Mouse (Mus musculus): Measurements from ENCODE around the gene Epas1. TPM values are rescaled to one million over a fixed set of nuclear protein-coding genes. Genes with fewer than 3 reads are reported as not detected.

Gene Epas1
- polyA plus RNA-seq, 2 experiments = 3.0 to 3.4 TPM

- no peaks in the 10 kb centered on the region for H3K27me3 ChIP-seq (ENCODE audit: control insufficient read depth, insufficient read depth, low read length)
- WGBS (ENCODE audit: insufficient replicate concordance) = 48% methylated on average over 5 of the region's 5 CpGs
- TF ChIP-seq CTCF (IDR thresholded peaks at IDR 0.05; ENCODE audit: low read depth) (peak; percentile 45), EP300 (IDR thresholded peaks at IDR 0.05; ENCODE audit: low read depth) (no peak)
Observed at GRCm38 (mm10) chr17:86803653-86804052, 50.2 kb downstream of the Epas1 start.

GRCm38 (mm10) chr17:86812029-86812428 lies 58.5 kb downstream of the Epas1 start:
- Histone ChIP-seq H3K9me3 (ENCODE audit: control insufficient read depth, low read length) (no peaks in the 10 kb centered on the region), H3K27me3 (ENCODE audit: control insufficient read depth, insufficient read depth, low read length) (no peaks in the 10 kb centered on the region), H3K9ac (replicated peaks) (no peak overlapping the region), H3K27ac (no peak overlapping the region), H3K4me3 (ENCODE audit: insufficient read depth in 1 of 2, low read depth in 2 of 2, low read length in 2 of 2) (no peak overlapping the region), H3K4me2 (ENCODE audit: low read depth) (no peak overlapping the region), H3K4me1 (replicated peaks; ENCODE audit: control insufficient read depth in 2 of 2, insufficient read depth in 2 of 2, low read length in 1 of 2) (peaks cover 0 to 2% of the 10 kb centered on the region in 2 experiments; a peak in 1 of 4 replicates), H3K36me3 (replicated peaks; ENCODE audit: control insufficient read depth, insufficient read depth, low read depth) (no peaks in the 10 kb centered on the region)
- TF ChIP-seq EP300 (IDR thresholded peaks at IDR 0.05; ENCODE audit: low read depth) (no peak), CTCF (IDR thresholded peaks at IDR 0.05; ENCODE audit: low read depth) (peak; percentile 37)
- WGBS (ENCODE audit: insufficient replicate concordance) = 5% methylated on average over 4 of the region's 4 CpGs
- ATAC-seq (ENCODE audit: insufficient read depth) = no peak
- no peak for DNase-seq (ENCODE audit: low read depth in 3 of 3, low spot score in 3 of 3)

More at GRCm38 (mm10) chr17:86803653-86804052, 50.2 kb downstream of the Epas1 start:
- Histone ChIP-seq H3K36me3 (replicated peaks; ENCODE audit: control insufficient read depth, insufficient read depth, low read depth) (no peaks in the 10 kb centered on the region), H3K9me3 (ENCODE audit: control insufficient read depth, low read length) (no peaks in the 10 kb centered on the region), H3K9ac (replicated peaks) (no peak overlapping the region), H3K4me2 (ENCODE audit: low read depth) (no peak overlapping the region), H3K4me3 (ENCODE audit: insufficient read depth in 1 of 2, low read depth in 2 of 2, low read length in 2 of 2) (no peak overlapping the region), H3K4me1 (replicated peaks; ENCODE audit: control insufficient read depth in 2 of 2, insufficient read depth in 2 of 2, low read length in 1 of 2) (peaks cover 0 to 5% of the 10 kb centered on the region in 2 experiments; a peak in 2 of 4 replicates), H3K27ac (no peak overlapping the region)
- no peak for ATAC-seq (ENCODE audit: insufficient read depth)
- DNase-seq (ENCODE audit: low read depth in 3 of 3, low spot score in 3 of 3) = no peak

- 6% methylated on average over 1 of the region's 1 CpGs for WGBS (ENCODE audit: insufficient replicate concordance)
Observed at GRCm38 (mm10) chr17:86814320-86814719, 60.8 kb downstream of the Epas1 start.

GRCm38 (mm10) chr17:86815016-86815865 lies 61.7 kb downstream of the Epas1 start:
- no peaks in the 10 kb centered on the region for H3K9me3 ChIP-seq (ENCODE audit: control insufficient read depth, low read length)
- DNase-seq (ENCODE audit: low read depth in 3 of 3, low spot score in 3 of 3) (no peak), ATAC-seq (ENCODE audit: insufficient read depth) (no peak)
- TF ChIP-seq EP300 (IDR thresholded peaks at IDR 0.05; ENCODE audit: low read depth) (no peak), CTCF (IDR thresholded peaks at IDR 0.05; ENCODE audit: low read depth) (no peak)
- H3K4me1 ChIP-seq (replicated peaks; ENCODE audit: control insufficient read depth in 2 of 2, insufficient read depth in 2 of 2, low read length in 1 of 2) = peaks cover 0 to 2% of the 10 kb centered on the region in 2 experiments; a peak in 1 of 4 replicates
- no peak overlapping the region for H3K27ac ChIP-seq
- H3K27me3 ChIP-seq (ENCODE audit: control insufficient read depth, insufficient read depth, low read length) = no peaks in the 10 kb centered on the region
- H3K4me2 ChIP-seq (ENCODE audit: low read depth) = no peak overlapping the region
- H3K9ac ChIP-seq (replicated peaks) = no peak overlapping the region
- WGBS (ENCODE audit: insufficient replicate concordance) = 55% methylated on average over 24 of the region's 24 CpGs
- no peak overlapping the region for H3K4me3 ChIP-seq (ENCODE audit: insufficient read depth in 1 of 2, low read depth in 2 of 2, low read length in 2 of 2)
- no peaks in the 10 kb centered on the region for H3K36me3 ChIP-seq (replicated peaks; ENCODE audit: control insufficient read depth, insufficient read depth, low read depth)

More at GRCm38 (mm10) chr17:86814320-86814719, 60.8 kb downstream of the Epas1 start:
- ATAC-seq (ENCODE audit: insufficient read depth) = 0 out of 2 replicates have a peak, but pooled peaks have one; percentile 45
- Histone ChIP-seq H3K27me3 (ENCODE audit: control insufficient read depth, insufficient read depth, low read length) (no peaks in the 10 kb centered on the region), H3K27ac (no peak overlapping the region), H3K9ac (replicated peaks) (no peak overlapping the region), H3K4me1 (replicated peaks; ENCODE audit: control insufficient read depth in 2 of 2, insufficient read depth in 2 of 2, low read length in 1 of 2) (peaks cover 0 to 2% of the 10 kb centered on the region in 2 experiments; a peak in 1 of 4 replicates), H3K4me3 (ENCODE audit: insufficient read depth in 1 of 2, low read depth in 2 of 2, low read length in 2 of 2) (no peak overlapping the region), H3K9me3 (ENCODE audit: control insufficient read depth, low read length) (no peaks in the 10 kb centered on the region), H3K36me3 (replicated peaks; ENCODE audit: control insufficient read depth, insufficient read depth, low read depth) (no peaks in the 10 kb centered on the region), H3K4me2 (ENCODE audit: low read depth) (no peak overlapping the region)
- peak in 1 of 3 experiments; percentile 12 for DNase-seq (ENCODE audit: low read depth in 3 of 3, low spot score in 3 of 3)
- no peak for TF ChIP-seq CTCF (IDR thresholded peaks at IDR 0.05; ENCODE audit: low read depth)
- no peak for TF ChIP-seq EP300 (IDR thresholded peaks at IDR 0.05; ENCODE audit: low read depth)

- no peaks in the 10 kb centered on the region for H3K9me3 ChIP-seq (ENCODE audit: control insufficient read depth, low read length)
- H3K36me3 ChIP-seq (replicated peaks; ENCODE audit: control insufficient read depth, insufficient read depth, low read depth) = no peaks in the 10 kb centered on the region
- no peak overlapping the region for H3K27ac ChIP-seq
- no peak overlapping the region for H3K4me3 ChIP-seq (ENCODE audit: insufficient read depth in 1 of 2, low read depth in 2 of 2, low read length in 2 of 2)
- no peak overlapping the region for H3K9ac ChIP-seq (replicated peaks)
- 62% methylated on average over 8 of the region's 8 CpGs for WGBS (ENCODE audit: insufficient replicate concordance)
- no peaks in the 10 kb centered on the region for H3K27me3 ChIP-seq (ENCODE audit: control insufficient read depth, insufficient read depth, low read length)
- no peaks in the 10 kb centered on the region for H3K4me1 ChIP-seq (replicated peaks; ENCODE audit: control insufficient read depth in 2 of 2, insufficient read depth in 2 of 2, low read length in 1 of 2)
- DNase-seq (ENCODE audit: low read depth in 3 of 3, low spot score in 3 of 3) = no peak
- TF ChIP-seq CTCF (IDR thresholded peaks at IDR 0.05; ENCODE audit: low read depth) (no peak), EP300 (IDR thresholded peaks at IDR 0.05; ENCODE audit: low read depth) (no peak)
- no peak overlapping the region for H3K4me2 ChIP-seq (ENCODE audit: low read depth)
- no peak for ATAC-seq (ENCODE audit: insufficient read depth)
Observed at GRCm38 (mm10) chr17:86822017-86822737, 68.7 kb downstream of the Epas1 start.

All from liver, embryonic 14.5 days (tissue).